Mouse (Mus musculus): Measurements from ENCODE around the gene 4833439L19Rik. TPM values are rescaled to one million over a fixed set of nuclear protein-coding genes. Genes with fewer than 3 reads are reported as not detected.

The 4833439L19Rik gene
- total and polyA plus RNA-seq, 2 experiments from 2014 or later: 230 to 240 TPM

DNA sequence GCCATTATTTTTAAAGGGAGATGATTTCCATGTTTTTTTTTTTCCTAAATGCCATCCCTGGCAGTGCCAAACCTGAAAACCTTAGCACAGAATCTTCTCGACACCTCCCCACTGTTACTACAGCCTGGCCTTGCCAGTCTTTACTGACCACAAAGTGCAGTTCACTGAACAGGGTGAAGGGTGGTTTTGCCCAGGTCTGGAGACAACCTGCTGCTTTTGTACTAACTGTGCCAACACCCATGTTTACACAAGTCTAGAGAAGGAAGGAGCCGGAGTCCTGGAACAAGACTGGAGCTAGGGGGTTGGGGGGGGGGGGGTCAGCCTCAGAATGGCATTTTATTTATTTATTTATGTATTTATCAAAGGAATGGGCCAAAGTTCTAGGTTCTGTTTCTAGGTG, 16.1 kb upstream of the 4833439L19Rik start:
- H3K27me3 ChIP-seq (ENCODE audit: insufficient read depth, low read length): no peaks in the 10 kb centered on the region
- no peak overlapping the region for H3K4me2 ChIP-seq (ENCODE audit: low read depth, low read length, poor library complexity, severe bottlenecking)
- DNase-seq (ENCODE audit: low spot score) (no peak), ATAC-seq (ENCODE audit: low FRiP score) (no peak)
- H3K27ac ChIP-seq (ENCODE audit: low read depth, low read length): no peak overlapping the region
- H3K9me3 ChIP-seq (ENCODE audit: low read length): no peaks in the 10 kb centered on the region
- no peak for TF ChIP-seq CTCF (IDR thresholded peaks at IDR 0.05)
- WGBS: 68% methylated on average over 2 of the region's 2 CpGs
- H3K9ac ChIP-seq (replicated peaks; ENCODE audit: low read length, poor library complexity, severe bottlenecking): no peak overlapping the region
- no peak overlapping the region for H3K4me3 ChIP-seq (ENCODE audit: low read depth, low read length)
- no peaks in the 10 kb centered on the region for H3K4me1 ChIP-seq (ENCODE audit: insufficient read depth, low read length)
- H3K36me3 ChIP-seq (ENCODE audit: insufficient read depth, low read length): peaks cover 62% of the 10 kb centered on the region

DNA sequence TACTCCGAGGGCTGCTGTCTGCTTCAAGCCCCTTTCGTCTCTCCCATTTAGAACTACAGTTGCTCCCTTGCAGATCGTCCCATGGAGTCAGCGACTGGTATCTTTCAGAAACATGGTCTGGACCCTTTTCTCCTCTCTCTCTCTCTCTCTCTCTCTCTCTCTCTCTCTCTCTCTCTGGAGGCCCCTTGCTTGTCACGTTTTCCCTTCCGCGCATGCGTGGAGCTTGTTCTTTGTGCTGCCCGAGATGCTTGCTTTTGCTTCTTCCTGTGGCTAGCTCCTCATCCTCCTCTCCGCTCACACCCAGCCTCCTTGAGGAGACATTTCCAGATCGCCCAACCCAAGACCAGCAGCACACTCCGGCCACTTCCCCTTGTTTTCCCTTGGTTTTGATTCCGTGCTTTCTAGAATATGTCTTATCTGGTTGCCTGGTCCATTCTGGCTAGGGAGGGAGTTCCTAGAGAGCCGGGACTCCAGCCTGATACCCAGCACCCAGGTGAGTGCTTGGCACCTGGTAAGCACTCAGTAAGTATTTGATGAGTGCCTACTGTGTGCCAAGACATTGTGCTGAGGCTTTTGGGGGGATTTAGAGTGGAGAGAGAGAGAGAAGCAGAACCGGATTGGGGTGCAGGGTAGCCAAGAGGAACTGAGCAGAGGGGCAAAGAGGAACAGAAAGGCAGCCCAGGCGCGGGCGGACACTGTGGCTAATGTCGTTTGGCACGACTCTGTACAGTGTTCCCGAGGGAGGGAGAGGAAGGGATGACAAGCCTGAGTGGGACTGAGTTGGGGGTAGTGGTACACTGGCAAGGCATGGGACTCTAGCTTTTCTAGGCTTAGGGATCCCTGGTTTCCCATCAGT, 12.6 kb upstream of the 4833439L19Rik start:
- Histone ChIP-seq H3K4me1 (ENCODE audit: insufficient read depth, low read length) (peaks cover 8% of the 10 kb centered on the region; the same call in 1 of the 2 replicates), H3K4me3 (ENCODE audit: low read depth, low read length) (no peak overlapping the region), H3K9me3 (ENCODE audit: low read length) (no peaks in the 10 kb centered on the region), H3K4me2 (ENCODE audit: low read depth, low read length, poor library complexity, severe bottlenecking) (no peak overlapping the region), H3K9ac (replicated peaks; ENCODE audit: low read length, poor library complexity, severe bottlenecking) (no peak overlapping the region), H3K36me3 (ENCODE audit: insufficient read depth, low read length) (peaks cover 38% of the 10 kb centered on the region), H3K27me3 (ENCODE audit: insufficient read depth, low read length) (no peaks in the 10 kb centered on the region), H3K27ac (ENCODE audit: low read depth, low read length) (peak overlapping the region; percentile 26; the same call in 1 of the 2 replicates)
- no peak for TF ChIP-seq CTCF (IDR thresholded peaks at IDR 0.05)
- ATAC-seq (ENCODE audit: low FRiP score) (no peak), DNase-seq (ENCODE audit: low spot score) (no peak)
- WGBS: 81% methylated on average over 21 of the region's 21 CpGs

DNA sequence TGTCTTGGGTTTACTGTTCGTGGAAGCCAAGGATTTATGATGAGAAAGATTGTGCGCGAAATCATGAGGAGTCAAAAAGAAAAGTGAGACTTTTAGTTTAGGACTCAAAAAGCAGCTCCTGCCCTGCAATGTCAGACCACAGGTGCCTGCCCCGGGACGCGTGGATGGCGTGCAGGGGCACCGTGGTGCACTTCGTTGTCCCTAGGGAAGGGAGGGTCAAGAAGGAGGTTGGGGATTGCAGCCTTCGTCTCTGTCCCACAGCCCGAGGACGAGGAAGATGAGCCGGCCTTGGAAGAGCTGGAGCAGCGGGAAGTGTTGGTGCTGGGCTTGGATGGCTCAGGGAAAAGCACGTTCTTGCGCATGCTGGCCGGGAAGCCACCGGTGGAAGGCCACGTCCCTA, 10.3 kb upstream of the 4833439L19Rik start:
- Histone ChIP-seq H3K36me3 (ENCODE audit: insufficient read depth, low read length) (peaks cover 23% of the 10 kb centered on the region), H3K4me3 (ENCODE audit: low read depth, low read length) (peak overlapping the region; percentile 89), H3K27me3 (ENCODE audit: insufficient read depth, low read length) (no peaks in the 10 kb centered on the region), H3K4me1 (ENCODE audit: insufficient read depth, low read length) (peaks cover 8% of the 10 kb centered on the region; the same call in 1 of the 2 replicates), H3K9ac (replicated peaks; ENCODE audit: low read length, poor library complexity, severe bottlenecking) (peak overlapping the region; percentile 91), H3K4me2 (ENCODE audit: low read depth, low read length, poor library complexity, severe bottlenecking) (peak overlapping the region; percentile 90), H3K9me3 (ENCODE audit: low read length) (no peaks in the 10 kb centered on the region), H3K27ac (ENCODE audit: low read depth, low read length) (peak overlapping the region; percentile 77; the same call in 1 of the 2 replicates)
- TF ChIP-seq CTCF (IDR thresholded peaks at IDR 0.05): no peak
- ATAC-seq (ENCODE audit: low FRiP score) (0 out of 2 replicates have a peak, but pooled peaks have one; percentile 11), DNase-seq (ENCODE audit: low spot score) (no peak)
- WGBS: 3% methylated on average over 19 of the region's 19 CpGs

DNA sequence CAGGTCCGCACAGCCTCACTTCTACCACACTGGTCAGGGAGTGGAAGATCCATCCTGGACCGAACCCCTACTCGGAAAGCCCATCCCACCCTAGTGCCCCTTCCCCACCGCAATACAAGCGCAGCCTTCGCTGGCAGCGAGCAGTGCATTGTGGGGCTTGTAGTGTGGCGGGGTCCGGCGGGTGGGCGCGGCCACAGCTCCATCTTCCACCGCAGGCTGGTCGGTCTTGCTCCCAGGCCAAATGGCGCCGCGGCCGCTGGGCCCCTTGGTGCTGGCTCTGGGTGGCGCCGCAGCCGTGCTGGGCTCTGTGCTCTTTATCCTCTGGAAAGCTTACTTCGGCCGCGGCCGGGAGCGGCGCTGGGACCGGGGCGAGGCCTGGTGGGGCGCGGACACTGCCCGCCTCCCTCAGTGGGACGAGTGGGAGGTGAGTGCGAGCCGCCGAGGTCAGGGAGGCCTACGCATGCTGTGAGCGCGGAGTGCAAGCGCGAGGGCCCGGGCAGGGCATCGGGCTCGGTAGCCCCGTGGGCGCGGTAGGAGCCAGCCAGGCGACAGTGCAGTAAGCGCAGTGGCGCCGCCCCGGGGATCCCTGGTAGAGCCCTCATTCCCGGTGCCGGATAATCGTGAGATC, 9.7 kb upstream of the 4833439L19Rik start, which contains the start of gene Arl10:
Gene Arl10, plus strand, starts transcription at position 162 of the 628 bp plus-strand sequence.
- DNase-seq (ENCODE audit: low spot score) (peak; percentile 84), ATAC-seq (ENCODE audit: low FRiP score) (peak; percentile 90)
- Histone ChIP-seq H3K36me3 (ENCODE audit: insufficient read depth, low read length) (peaks cover 21% of the 10 kb centered on the region), H3K27me3 (ENCODE audit: insufficient read depth, low read length) (no peaks in the 10 kb centered on the region), H3K9ac (replicated peaks; ENCODE audit: low read length, poor library complexity, severe bottlenecking) (peak within 1 kb of the TSS; percentile 91), H3K4me3 (ENCODE audit: low read depth, low read length) (peak within 1 kb of the TSS; percentile 89), H3K4me2 (ENCODE audit: low read depth, low read length, poor library complexity, severe bottlenecking) (peak within 1 kb of the TSS; percentile 90), H3K27ac (ENCODE audit: low read depth, low read length) (peak within 1 kb of the TSS; percentile 77), H3K9me3 (ENCODE audit: low read length) (no peaks in the 10 kb centered on the region), H3K4me1 (ENCODE audit: insufficient read depth, low read length) (peaks cover 8% of the 10 kb centered on the region; the same call in 1 of the 2 replicates)
- under 1% methylated on average over 55 of the region's 55 CpGs for WGBS
- TF ChIP-seq CTCF (IDR thresholded peaks at IDR 0.05): peak; percentile 43

DNA sequence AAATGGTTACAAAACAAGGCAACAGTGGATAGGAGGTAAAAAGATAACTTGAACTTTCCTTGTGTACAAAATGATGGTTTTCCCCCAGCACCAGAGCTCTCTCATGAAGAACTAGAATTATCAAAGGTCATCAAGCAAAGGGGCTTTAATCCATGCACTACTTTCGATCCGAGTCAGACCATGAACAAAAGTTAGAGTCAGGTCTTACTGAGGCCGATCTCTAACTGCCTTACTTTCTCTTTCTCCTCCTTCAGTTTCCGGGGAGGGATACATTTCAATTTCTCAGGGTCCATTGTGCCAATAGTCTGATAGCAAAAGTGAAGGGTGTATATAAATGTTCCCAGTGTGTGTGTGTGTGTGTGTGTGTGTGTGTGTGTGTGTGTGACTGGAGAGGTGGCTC, 7.4 kb upstream of the 4833439L19Rik start:
- no peak overlapping the region for H3K9ac ChIP-seq (replicated peaks; ENCODE audit: low read length, poor library complexity, severe bottlenecking)
- H3K9me3 ChIP-seq (ENCODE audit: low read length): no peaks in the 10 kb centered on the region
- H3K4me3 ChIP-seq (ENCODE audit: low read depth, low read length): no peak overlapping the region
- WGBS: 83% methylated on average over 4 of the region's 4 CpGs
- ATAC-seq (ENCODE audit: low FRiP score) (no peak), DNase-seq (ENCODE audit: low spot score) (no peak)
- no peaks in the 10 kb centered on the region for H3K36me3 ChIP-seq (ENCODE audit: insufficient read depth, low read length)
- H3K4me2 ChIP-seq (ENCODE audit: low read depth, low read length, poor library complexity, severe bottlenecking): no peak overlapping the region
- no peak for TF ChIP-seq CTCF (IDR thresholded peaks at IDR 0.05)
- H3K4me1 ChIP-seq (ENCODE audit: insufficient read depth, low read length): peaks cover 8% of the 10 kb centered on the region; the same call in 1 of the 2 replicates
- H3K27ac ChIP-seq (ENCODE audit: low read depth, low read length): no peak overlapping the region
- H3K27me3 ChIP-seq (ENCODE audit: insufficient read depth, low read length): no peaks in the 10 kb centered on the region

Measured in midbrain, postnatal 0 days (tissue).